Mouse (Mus musculus): ENCODE data around the gene Zfp771. TPM values are rescaled to one million over a fixed set of nuclear protein-coding genes. Genes with fewer than 3 reads are reported as not detected.

Zfp771 gene
- polyA plus RNA-seq, 1 experiment from 2014 or later, result 39.6 TPM

GRCm38 (mm10) chr7:127209851-127210250 lies 34.2 kb upstream of the Zfp771 start:
- Histone ChIP-seq H3K4me1 (ENCODE audit: control insufficient read depth, insufficient read depth, low read length) (peaks cover 29% of the 10 kb centered on the region), H3K9ac (ENCODE audit: low read length) (peak overlapping the region; percentile 68), H3K27me3 (ENCODE audit: control insufficient read depth, insufficient read depth, low read length) (no peaks in the 10 kb centered on the region), H3K27ac (ENCODE audit: low read length) (peak overlapping the region; percentile 89), H3K36me3 (ENCODE audit: control insufficient read depth, insufficient read depth) (peaks cover 3% of the 10 kb centered on the region), H3K4me2 (ENCODE audit: low read depth, low read length) (peak overlapping the region; percentile 73), H3K9me3 (replicated peaks; ENCODE audit: control insufficient read depth, low read length) (no peaks in the 10 kb centered on the region), H3K4me3 (ENCODE audit: low read length) (no peak overlapping the region)
- 79% methylated on average over 5 of the region's 5 CpGs for WGBS
- no peak for ATAC-seq (replicated peaks; ENCODE audit: extremely low read depth, insufficient read depth, low FRiP score)

- H3K27me3 ChIP-seq (ENCODE audit: control insufficient read depth, insufficient read depth, low read length), result no peaks in the 10 kb centered on the region
- WGBS, result 86% methylated on average over 4 of the region's 4 CpGs
- no peak for ATAC-seq (replicated peaks; ENCODE audit: extremely low read depth, insufficient read depth, low FRiP score)
- no peaks in the 10 kb centered on the region for H3K36me3 ChIP-seq (ENCODE audit: control insufficient read depth, insufficient read depth)
- peaks cover 28% of the 10 kb centered on the region for H3K4me1 ChIP-seq (ENCODE audit: control insufficient read depth, insufficient read depth, low read length)
- no peak overlapping the region for H3K9ac ChIP-seq (ENCODE audit: low read length)
- H3K9me3 ChIP-seq (replicated peaks; ENCODE audit: control insufficient read depth, low read length), result no peaks in the 10 kb centered on the region
- no peak overlapping the region for H3K4me2 ChIP-seq (ENCODE audit: low read depth, low read length)
- no peak overlapping the region for H3K4me3 ChIP-seq (ENCODE audit: low read length)
- no peak overlapping the region for H3K27ac ChIP-seq (ENCODE audit: low read length)
These were observed 33.8 kb upstream of the Zfp771 start for GRCm38 (mm10) chr7:127210266-127210665.

- Histone ChIP-seq H3K4me1 (ENCODE audit: control insufficient read depth, insufficient read depth, low read length) (peaks cover 25% of the 10 kb centered on the region), H3K4me3 (ENCODE audit: low read length) (no peak overlapping the region), H3K27me3 (ENCODE audit: control insufficient read depth, insufficient read depth, low read length) (no peaks in the 10 kb centered on the region), H3K9me3 (replicated peaks; ENCODE audit: control insufficient read depth, low read length) (no peaks in the 10 kb centered on the region), H3K4me2 (ENCODE audit: low read depth, low read length) (no peak overlapping the region), H3K9ac (ENCODE audit: low read length) (no peak overlapping the region), H3K27ac (ENCODE audit: low read length) (no peak overlapping the region), H3K36me3 (ENCODE audit: control insufficient read depth, insufficient read depth) (no peaks in the 10 kb centered on the region)
- 54% methylated on average over 5 of the region's 5 CpGs for WGBS
- no peak for ATAC-seq (replicated peaks; ENCODE audit: extremely low read depth, insufficient read depth, low FRiP score)
These were observed 32.9 kb upstream of the Zfp771 start for GRCm38 (mm10) chr7:127211014-127211745.

- H3K9me3 ChIP-seq (replicated peaks; ENCODE audit: control insufficient read depth, low read length), result no peaks in the 10 kb centered on the region
- no peak overlapping the region for H3K9ac ChIP-seq (ENCODE audit: low read length)
- H3K4me1 ChIP-seq (ENCODE audit: control insufficient read depth, insufficient read depth, low read length), result peaks cover 28% of the 10 kb centered on the region
- ATAC-seq (replicated peaks; ENCODE audit: extremely low read depth, insufficient read depth, low FRiP score), result no peak
- H3K36me3 ChIP-seq (ENCODE audit: control insufficient read depth, insufficient read depth), result no peaks in the 10 kb centered on the region
- H3K4me2 ChIP-seq (ENCODE audit: low read depth, low read length), result no peak overlapping the region
- H3K27me3 ChIP-seq (ENCODE audit: control insufficient read depth, insufficient read depth, low read length), result no peaks in the 10 kb centered on the region
- H3K27ac ChIP-seq (ENCODE audit: low read length), result no peak overlapping the region
- no peak overlapping the region for H3K4me3 ChIP-seq (ENCODE audit: low read length)
- 84% methylated on average over 12 of the region's 12 CpGs for WGBS
These were observed 31.4 kb upstream of the Zfp771 start for GRCm38 (mm10) chr7:127212432-127213250.

GRCm38 (mm10) chr7:127213485-127213884 lies 30.6 kb upstream of the Zfp771 start:
- Histone ChIP-seq H3K4me1 (ENCODE audit: control insufficient read depth, insufficient read depth, low read length) (peaks cover 33% of the 10 kb centered on the region), H3K27ac (ENCODE audit: low read length) (no peak overlapping the region), H3K4me2 (ENCODE audit: low read depth, low read length) (no peak overlapping the region), H3K4me3 (ENCODE audit: low read length) (no peak overlapping the region), H3K9me3 (replicated peaks; ENCODE audit: control insufficient read depth, low read length) (no peaks in the 10 kb centered on the region), H3K9ac (ENCODE audit: low read length) (no peak overlapping the region), H3K36me3 (ENCODE audit: control insufficient read depth, insufficient read depth) (no peaks in the 10 kb centered on the region), H3K27me3 (ENCODE audit: control insufficient read depth, insufficient read depth, low read length) (no peaks in the 10 kb centered on the region)
- no peak for ATAC-seq (replicated peaks; ENCODE audit: extremely low read depth, insufficient read depth, low FRiP score)
- 46% methylated on average over 7 of the region's 7 CpGs for WGBS

GRCm38 (mm10) chr7:127213930-127214329 lies 30.1 kb upstream of the Zfp771 start:
- Histone ChIP-seq H3K9ac (ENCODE audit: low read length) (no peak overlapping the region; the same call in 1 of the 2 replicates), H3K4me3 (ENCODE audit: low read length) (no peak overlapping the region), H3K36me3 (ENCODE audit: control insufficient read depth, insufficient read depth) (no peaks in the 10 kb centered on the region), H3K27me3 (ENCODE audit: control insufficient read depth, insufficient read depth, low read length) (no peaks in the 10 kb centered on the region), H3K9me3 (replicated peaks; ENCODE audit: control insufficient read depth, low read length) (no peaks in the 10 kb centered on the region), H3K4me2 (ENCODE audit: low read depth, low read length) (peak overlapping the region; percentile 70; the same call in 1 of the 2 replicates), H3K4me1 (ENCODE audit: control insufficient read depth, insufficient read depth, low read length) (peaks cover 33% of the 10 kb centered on the region), H3K27ac (ENCODE audit: low read length) (no peak overlapping the region)
- 53% methylated on average over 12 of the region's 12 CpGs for WGBS
- no peak for ATAC-seq (replicated peaks; ENCODE audit: extremely low read depth, insufficient read depth, low FRiP score)

- Histone ChIP-seq H3K27ac (ENCODE audit: low read length) (peak overlapping the region; percentile 40), H3K27me3 (ENCODE audit: control insufficient read depth, insufficient read depth, low read length) (no peaks in the 10 kb centered on the region), H3K4me3 (ENCODE audit: low read length) (peak overlapping the region; percentile 50), H3K4me2 (ENCODE audit: low read depth, low read length) (peak overlapping the region; percentile 70), H3K36me3 (ENCODE audit: control insufficient read depth, insufficient read depth) (no peaks in the 10 kb centered on the region), H3K9me3 (replicated peaks; ENCODE audit: control insufficient read depth, low read length) (no peaks in the 10 kb centered on the region), H3K4me1 (ENCODE audit: control insufficient read depth, insufficient read depth, low read length) (peaks cover 31% of the 10 kb centered on the region), H3K9ac (ENCODE audit: low read length) (peak overlapping the region; percentile 73)
- ATAC-seq (replicated peaks; ENCODE audit: extremely low read depth, insufficient read depth, low FRiP score), result no peak
- WGBS, result 49% methylated on average over 21 of the region's 21 CpGs
These were observed 29.6 kb upstream of the Zfp771 start for GRCm38 (mm10) chr7:127214521-127214920.

GRCm38 (mm10) chr7:127214981-127215871 lies 28.8 kb upstream of the Zfp771 start:
- peak; percentile 49; the same call in 1 of the 2 replicates for ATAC-seq (replicated peaks; ENCODE audit: extremely low read depth, insufficient read depth, low FRiP score)
- Histone ChIP-seq H3K27ac (ENCODE audit: low read length) (peak overlapping the region; percentile 40), H3K9ac (ENCODE audit: low read length) (peak overlapping the region; percentile 73), H3K4me3 (ENCODE audit: low read length) (peak overlapping the region; percentile 50), H3K4me1 (ENCODE audit: control insufficient read depth, insufficient read depth, low read length) (peaks cover 29% of the 10 kb centered on the region), H3K4me2 (ENCODE audit: low read depth, low read length) (peak overlapping the region; percentile 70), H3K9me3 (replicated peaks; ENCODE audit: control insufficient read depth, low read length) (no peaks in the 10 kb centered on the region), H3K27me3 (ENCODE audit: control insufficient read depth, insufficient read depth, low read length) (no peaks in the 10 kb centered on the region), H3K36me3 (ENCODE audit: control insufficient read depth, insufficient read depth) (no peaks in the 10 kb centered on the region)
- 22% methylated on average over 33 of the region's 33 CpGs for WGBS

Data from heart, embryonic 16.5 days (tissue).